Mouse (Mus musculus) left cerebral cortex, postnatal 10 days (tissue): Measurements from ENCODE around the gene Mfng. TPM values are rescaled to one million over a fixed set of nuclear protein-coding genes. Genes with fewer than 3 reads are reported as not detected.

ENCODE experiments used
- DNase-seq, 2 experiments: peaks; one replicate each; pipeline ENCODE4 v3.0.0; 2021 to 2022; ENCODE audit warnings: low spot score in 2 of 2, mixed read lengths in 1 of 2; ENCODE audit errors: extremely low spot score in 1 of 2
- intact Hi-C: fragments of 180-260 bp; cut with DNase I; formaldehyde crosslinking; loops from one replicate; pipeline ENCODE4 v1.15.1; 2025
- total RNA-seq, 2 experiments: library from RNA; stranded (reverse); gene quantifications; 2 replicates each; pipeline ENCODE4 v1.2.3; 2021

The Mfng gene
- total RNA-seq, 2 experiments from 2014 or later, result 6.7 to 7.6 TPM

DNA sequence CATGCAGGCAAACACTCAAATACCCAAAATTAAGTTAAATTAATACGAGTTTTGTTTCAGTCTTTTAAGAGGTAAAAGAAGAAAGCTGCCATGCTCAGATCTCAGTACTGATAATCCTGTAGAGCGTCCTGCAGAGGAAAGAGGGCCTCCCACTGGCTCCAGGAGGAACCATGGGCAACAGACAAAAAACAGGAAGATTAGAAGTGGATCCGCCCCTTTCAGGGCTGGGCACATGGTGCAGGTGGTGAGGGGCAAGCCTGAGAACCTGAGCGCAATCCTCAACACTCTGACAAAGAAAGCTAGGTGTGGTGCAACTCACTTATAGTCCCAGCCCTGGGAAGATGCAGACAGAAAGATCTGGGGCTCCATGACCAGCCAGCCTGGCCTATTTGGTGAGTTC, 41.4 kb downstream of the Mfng start:
- intact Hi-C loops, result no loop called here

DNA sequence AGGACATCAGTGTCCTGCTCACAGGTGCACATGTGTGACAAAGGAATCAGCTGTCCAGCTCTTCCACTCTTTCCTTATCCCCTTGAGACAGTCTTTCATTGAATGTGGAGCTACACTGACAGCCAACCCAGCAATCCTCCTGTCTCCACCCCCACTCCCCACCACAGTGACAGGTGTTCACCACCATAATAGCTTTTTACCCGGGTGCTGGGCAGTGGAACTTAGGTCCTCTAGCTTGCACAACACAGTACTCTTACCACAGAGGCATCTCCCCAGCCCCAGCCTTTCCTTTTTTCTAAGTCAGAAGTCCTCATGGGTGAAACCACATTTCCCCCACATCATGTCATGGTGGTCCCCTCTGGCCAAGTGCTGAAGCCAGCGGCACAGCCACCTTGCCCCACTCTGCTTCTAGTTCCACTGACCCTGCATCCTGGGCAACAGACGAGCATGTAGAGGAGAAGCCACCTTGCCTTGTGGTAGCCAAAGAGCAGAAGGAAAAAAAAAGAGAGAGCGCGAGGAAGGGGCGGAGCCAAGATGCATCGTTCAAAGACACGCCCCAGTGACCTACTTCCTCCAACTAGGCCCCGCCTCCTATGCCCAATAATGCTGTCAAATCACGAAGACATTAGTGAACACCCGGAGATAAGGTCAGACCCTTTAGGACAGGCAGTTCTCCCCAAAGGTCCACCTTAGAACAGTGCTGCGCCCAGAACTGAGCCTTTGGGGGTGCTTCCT, 42.8 kb downstream of the Mfng start:
- intact Hi-C loops, result no loop called here

More for the DNA sequence above, 41.4 kb downstream of the Mfng start:
- no peak for DNase-seq

DNA sequence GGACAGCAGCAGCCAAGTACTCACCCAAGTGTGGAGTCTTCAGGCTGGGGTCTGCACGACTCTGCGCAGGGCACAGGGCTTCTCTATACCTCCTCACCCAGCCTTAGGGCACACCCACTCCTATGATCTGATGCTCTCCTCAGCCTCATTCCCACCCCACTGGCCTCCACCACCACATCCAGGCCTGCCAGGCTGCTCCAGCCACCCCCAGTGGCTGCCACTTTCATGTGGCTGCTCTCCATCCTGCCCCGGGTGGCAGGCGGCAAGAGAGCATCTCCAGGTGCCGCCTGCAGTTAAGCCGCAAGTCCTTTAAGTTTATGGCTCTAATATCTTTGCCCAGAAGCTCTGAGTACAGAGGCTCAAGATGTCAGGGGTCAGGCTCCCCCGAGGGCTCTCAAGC, 46.6 kb downstream of the Mfng start:
- intact Hi-C loops, result no loop called here

More for the DNA sequence above, 42.8 kb downstream of the Mfng start:
- DNase-seq, result no peak

DNA sequence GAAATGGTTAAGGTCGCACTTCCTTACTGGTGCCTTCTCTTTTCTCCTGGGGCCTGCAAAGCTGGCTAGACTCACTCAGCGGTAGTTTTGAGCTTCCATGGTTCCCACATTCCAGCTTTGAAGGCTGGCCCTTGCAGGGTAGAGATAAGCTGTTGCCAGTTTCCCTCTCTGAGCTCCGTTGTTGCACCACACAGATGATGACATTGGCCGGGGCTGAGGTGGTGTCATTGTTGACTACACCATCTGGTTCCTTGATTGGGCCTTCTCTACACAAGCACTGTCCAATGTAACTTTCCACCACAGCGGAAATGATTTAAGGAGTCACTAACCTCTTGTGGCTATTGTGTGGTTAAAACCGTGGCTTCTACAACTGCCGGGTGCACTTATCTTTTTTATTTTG, 52.7 kb downstream of the Mfng start:
- intact Hi-C loops, result loop anchor here (2.0 kb wide), 1 partner anchor 96 kb away; no protein-coding TSS in a partner anchor
- DNase-seq, result no peak

More for the DNA sequence above, 46.6 kb downstream of the Mfng start:
- no peak for DNase-seq

DNA sequence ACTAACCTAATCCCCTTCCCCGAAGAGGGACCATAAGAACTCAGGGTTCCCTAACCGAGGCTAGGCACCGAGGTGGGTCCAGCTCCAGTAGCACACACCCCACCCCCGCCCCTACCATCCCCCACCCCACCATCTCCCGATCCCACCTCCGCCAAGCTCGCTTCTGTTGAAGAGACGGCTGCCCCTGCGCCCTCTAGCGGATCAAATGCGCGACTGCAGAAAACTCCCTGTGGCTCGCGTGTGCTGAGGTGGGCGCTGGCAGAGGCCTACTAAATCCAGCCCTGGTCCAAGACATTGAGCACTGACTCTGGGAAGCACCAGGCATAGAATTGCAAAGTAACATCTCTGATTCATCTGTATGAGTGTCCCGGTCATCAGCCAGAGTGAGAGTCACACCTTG, 53.2 kb downstream of the Mfng start:
- DNase-seq, result peak in 1 of 2 experiments; percentile 83
- intact Hi-C loops, result loop anchor here (2.0 kb wide), 1 partner anchor 95 kb away; no protein-coding TSS in a partner anchor

DNA sequence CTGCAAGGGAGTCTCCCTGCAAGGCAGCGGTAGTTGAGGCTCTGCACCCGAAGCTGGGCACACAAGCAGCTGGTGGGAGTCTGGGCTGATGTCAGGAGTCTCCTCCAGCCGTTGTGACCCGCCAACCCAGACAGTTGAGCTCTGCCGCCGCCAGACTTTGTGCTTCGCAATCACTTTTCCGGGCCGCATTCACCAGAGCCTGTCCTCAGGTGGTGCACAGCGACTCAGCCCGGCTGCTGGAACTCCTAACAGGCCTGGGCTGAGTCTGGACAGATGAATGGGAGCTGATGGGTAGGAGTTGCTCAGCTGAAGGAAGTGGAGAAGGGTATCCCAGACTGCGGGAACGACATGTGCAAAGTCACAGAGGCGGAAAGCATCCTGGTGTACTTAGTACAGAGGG, 53.9 kb downstream of the Mfng start:
- intact Hi-C loops, result no loop called here
- no peak for DNase-seq

DNA sequence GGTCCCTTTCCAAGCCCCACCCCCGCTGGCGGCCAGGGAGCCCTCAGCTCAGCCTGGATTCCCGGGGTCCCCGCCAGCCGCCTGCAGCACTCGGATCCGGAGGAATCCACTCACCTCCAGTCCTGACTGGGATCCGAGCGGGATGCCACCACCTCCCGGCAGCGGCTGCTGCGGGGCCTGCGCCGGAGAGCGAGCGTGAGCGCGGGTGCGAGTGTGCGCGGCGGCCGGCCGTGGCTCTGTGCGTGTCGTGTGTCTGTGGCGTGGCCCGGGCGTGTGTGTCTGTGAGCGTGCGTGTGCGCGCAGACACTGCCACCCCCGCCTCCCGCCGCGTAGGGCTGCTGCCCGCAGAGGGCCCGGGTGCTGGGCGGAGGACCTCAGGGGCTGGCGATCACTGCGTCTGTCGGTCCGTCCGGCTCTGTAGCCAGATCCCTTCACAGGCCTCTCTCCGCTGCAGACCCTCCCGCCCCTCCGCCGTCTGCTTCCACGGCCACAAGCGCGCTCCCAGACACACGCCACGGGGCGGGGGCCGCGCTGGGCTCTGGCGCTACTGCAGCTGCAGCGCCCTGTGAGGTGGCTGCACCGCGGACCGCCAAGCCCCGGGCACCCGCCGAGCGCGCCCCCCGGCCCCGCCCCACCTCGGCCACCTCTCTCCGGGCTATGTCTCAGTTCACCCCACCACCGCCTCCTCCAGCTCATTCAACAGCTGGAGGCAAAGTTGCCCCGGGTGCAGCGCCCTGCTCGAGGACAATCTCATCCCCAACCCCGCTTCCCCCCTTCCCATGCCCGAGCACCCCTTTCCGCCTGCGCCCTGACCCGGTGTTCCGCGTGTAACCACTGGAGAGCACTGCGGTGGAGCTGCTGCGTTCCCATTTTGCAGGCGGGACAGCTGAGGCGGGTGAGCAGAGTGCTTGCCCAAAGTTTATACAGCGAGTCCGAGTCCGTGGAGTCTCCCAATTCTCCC, 54.7 kb downstream of the Mfng start, which contains the start of gene Elfn2:
TSS of gene Elfn2 (minus strand) at position 482 of the 961 bp plus-strand sequence.
- DNase-seq, result peak in 1 of 2 experiments; percentile 76
- intact Hi-C loops, result no loop called here

DNA sequence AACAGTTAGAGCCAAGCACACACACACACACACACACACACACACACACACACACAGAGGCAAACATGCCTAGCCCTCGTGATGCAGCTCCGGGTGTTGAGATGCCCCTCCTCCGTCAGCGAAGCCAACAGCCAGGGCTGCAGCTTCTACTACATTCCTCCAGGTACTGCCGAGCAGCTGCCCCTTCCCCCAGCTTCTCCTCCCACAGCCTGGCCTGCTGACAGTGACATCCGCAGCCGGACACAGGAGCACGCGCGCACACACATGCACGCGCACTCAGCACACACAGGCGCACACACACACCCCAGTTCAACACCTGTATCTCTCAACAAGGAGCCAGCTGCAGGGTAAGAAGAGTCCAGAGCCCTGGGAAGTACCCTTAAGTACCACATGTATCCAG, 56.3 kb downstream of the Mfng start:
- DNase-seq, result peak in 1 of 2 experiments; percentile 56
- intact Hi-C loops, result no loop called here

DNA sequence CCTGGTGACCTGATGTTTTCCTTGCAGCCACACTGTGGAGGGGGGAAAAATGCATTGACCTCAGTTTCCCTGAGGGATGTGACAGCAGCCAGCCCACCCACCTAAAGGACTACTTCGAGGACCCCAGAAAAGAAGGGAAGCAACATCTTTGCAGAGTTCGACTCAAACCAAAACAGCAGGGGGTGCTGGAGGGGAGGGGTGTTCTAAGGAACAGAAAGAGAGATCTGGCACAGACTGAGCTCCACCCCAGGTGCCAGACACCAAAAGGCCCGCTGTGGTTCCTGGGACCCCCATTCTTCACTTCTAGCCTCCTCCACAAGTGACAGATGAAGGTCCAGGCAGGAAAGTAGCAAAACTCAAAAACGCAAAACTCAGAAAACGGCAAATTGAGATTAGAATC, 57.4 kb downstream of the Mfng start:
- intact Hi-C loops, result no loop called here
- no peak for DNase-seq

DNA sequence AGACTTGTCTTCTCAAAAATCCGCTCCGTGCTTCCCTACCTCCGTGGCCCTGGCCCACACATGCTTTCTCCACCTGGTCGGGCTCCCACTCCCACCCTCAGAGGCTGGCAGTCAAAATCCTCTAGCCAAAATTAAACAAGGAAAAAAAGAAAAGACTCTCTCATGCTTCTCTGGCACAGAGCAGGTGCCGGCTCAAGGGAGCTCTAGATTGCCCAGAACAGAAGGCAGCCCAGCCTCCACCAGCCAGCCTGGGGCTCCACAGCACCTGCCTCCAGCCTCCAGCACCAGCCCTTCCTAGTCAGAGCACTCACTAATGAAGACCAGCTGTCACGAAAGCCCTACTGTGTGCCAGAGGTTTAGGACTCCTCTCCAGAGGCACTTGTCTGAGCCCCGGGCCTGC, 59.5 kb downstream of the Mfng start:
- DNase-seq, result peak in 1 of 2 experiments; percentile 47
- intact Hi-C loops, result loop anchor here (5.0 kb wide), 1 partner anchor 41 kb away; no protein-coding TSS in a partner anchor

DNA sequence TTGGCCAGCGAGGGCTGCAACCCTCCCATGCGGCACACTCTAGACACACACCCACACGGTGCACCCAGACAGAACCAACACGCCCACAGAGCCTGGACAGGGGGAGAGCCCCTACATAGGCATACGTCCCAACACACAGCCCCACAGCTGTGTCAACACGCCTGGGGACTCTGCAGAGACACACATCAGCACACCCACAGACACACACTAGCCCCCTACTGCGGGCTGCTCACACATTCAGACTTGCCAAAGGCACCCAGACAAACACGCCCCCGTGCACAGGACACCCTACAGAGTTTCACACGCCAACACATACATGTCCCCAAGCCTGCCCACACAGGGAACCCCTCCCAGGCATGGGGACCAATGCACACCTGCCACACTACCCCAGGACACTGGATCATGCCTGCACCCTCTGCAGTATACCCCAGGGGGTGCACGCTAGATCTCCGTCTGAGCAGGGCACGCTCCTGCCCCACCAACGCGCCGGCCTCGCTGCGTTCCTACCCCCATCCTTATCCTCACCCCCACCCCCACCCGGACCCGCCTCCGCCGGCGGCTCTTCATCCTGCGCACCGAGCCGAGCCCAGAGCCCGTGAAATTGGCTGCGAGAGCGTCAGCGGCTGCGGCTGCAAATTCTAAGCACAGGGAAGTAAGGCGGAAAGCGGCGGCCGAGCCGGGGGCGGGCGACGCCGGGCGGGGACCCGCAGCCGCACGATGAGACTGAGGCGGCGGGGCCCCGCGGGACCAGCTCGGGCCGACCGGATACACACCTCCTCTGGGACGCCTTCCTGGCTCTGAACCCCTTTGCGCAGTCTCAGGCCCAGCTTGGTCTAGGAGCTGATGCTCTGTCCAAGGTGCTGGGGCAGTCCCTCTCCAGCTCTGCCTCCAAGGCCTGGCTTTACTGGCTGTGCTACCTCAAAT, 60.7 kb downstream of the Mfng start:
- intact Hi-C loops, result loop anchor here (5.0 kb wide), 1 partner anchor 40 kb away; no protein-coding TSS in a partner anchor
- DNase-seq, result peak in 1 of 2 experiments; percentile 60

DNA sequence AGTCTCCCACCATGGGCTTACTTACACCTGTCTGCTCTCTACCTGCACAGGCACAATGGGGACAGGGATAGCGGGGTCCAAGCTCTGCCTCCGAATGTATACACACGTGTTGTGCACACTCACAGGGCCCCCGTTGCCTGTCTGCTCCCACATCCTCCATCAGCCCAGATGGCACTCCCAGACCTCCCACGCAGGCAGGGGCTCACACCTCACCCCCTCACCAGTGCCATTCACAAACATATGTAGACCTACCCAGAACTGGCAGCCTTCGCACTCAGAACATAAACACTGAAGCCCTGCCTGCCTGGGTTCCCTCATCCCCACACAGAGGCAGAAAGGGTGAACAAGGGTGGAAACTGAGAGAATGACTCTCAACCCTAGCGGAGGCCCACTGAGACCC, 61.3 kb downstream of the Mfng start:
- peak in 1 of 2 experiments; percentile 70 for DNase-seq
- intact Hi-C loops, result loop anchor here (5.0 kb wide), 1 partner anchor 40 kb away; no protein-coding TSS in a partner anchor

DNA sequence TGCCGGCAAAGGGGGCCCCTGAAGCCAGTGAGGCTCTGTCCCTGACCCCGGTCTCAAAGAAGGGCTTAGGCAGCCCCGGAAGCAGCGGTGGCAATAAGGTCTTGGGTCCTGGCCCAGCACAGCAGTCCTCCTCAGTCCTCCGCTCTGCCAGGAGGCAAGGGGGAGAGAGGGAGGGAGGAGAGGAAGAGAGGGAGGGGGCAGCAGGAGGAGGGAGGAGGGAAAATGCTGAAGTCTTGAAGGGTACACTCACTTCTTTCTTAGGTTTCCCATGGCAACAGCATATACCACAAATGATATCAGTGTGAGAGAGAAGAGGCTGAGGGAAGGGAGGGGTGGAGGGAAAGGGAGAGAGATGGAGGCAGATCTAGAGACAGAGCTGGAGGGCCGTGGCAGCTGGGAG, 62.6 kb downstream of the Mfng start:
- DNase-seq, result peak; percentile 56 to 69
- intact Hi-C loops, result loop anchor here (5.0 kb wide), 1 partner anchor 38 kb away; no protein-coding TSS in a partner anchor

DNA sequence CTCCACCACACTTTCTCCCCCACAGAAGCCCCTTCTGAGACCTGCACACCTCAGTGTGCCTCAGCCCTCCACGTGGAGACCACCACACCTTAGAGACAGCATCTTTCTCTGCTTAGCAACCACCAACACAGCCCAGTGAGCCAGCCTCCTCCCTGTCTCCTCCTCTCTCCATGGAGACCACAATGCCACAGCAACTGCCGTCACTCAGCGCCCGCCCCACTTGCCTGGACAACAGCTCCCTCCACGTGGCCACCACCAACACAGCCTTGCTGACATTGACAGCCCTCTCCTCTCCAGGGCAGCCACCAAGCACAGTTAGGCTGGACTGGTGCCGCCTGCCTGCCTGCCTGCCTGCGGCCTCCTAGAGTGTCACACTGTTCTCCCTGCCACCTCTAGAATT, 63.5 kb downstream of the Mfng start:
- DNase-seq, result peak; percentile 76 to 86
- intact Hi-C loops, result loop anchor here (5.0 kb wide), 1 partner anchor 37 kb away; no protein-coding TSS in a partner anchor

DNA sequence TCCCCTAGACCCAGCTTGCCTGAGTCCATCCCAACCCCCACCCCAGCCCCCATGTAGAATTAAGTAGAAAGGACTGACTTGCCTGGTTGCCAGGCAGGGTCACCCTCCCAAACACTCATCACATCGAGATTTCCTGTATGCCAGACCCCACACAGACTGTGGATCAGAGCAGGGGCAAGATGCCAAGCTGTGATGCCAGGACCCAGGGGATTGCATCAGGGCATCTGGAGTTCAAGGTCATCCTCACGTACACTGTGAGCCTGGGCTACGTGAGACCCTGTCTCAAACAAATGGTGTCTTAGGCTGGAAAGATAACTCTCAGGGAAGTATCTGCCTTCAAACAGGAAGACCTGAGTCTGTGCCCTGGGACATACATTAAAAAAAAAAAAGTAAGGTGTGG, 66.6 kb downstream of the Mfng start:
- intact Hi-C loops, result no loop called here
- no peak for DNase-seq
